Mouse (Mus musculus) Patski (cell line): ENCODE data around the gene Ugt1a6b. TPM values are rescaled to one million over a fixed set of nuclear protein-coding genes. Genes with fewer than 3 reads are reported as not detected.
"Not testable (repeated sequence)": the region's sequence is repeated elsewhere in the genome, so short reads cannot be mapped to it uniquely, and the experiment has no call there.

Source experiments
- ATAC-seq: fragments of 100-300 bp; one replicate; pipeline ENCODE4 v1.8.0; 2021
- CTCF ChIA-PET: fragments of 350-600 bp; sonication (Branson Sonifier 250); formaldehyde crosslinking; loops from one replicate; lab custom pipeline; 2022; ENCODE audit warnings: inconsistent platforms; lab: Charles Lee
- POLR2A ChIA-PET: fragments of 350-600 bp; sonication (Branson Sonifier 250); formaldehyde crosslinking; loops from one replicate; lab custom pipeline; 2022; ENCODE audit warnings: antibody characterized with exemption, inconsistent platforms; lab: Charles Lee
- DNase-seq: peaks from one replicate; pipeline ENCODE4 v3.0.0-alpha.2; 2011; ENCODE audit warnings: low read depth, low spot score
- H3K27me3 ChIP-seq: fragments of 371-371 bp; one replicate; pipeline ENCODE4 v1.5.1; 2021
- CTCF ChIP-seq: fragments of 100-300 bp; IDR thresholded peaks from one replicate; pipeline ENCODE4 v1.5.1; 2021
- in situ Hi-C: fragments of 300-500 bp; cut with MboI; formaldehyde crosslinking; loops from 3 replicates; pipeline ENCODE4 v1.11.1; 2018; ENCODE audit warnings: low pct_unique_long_range_greater_than_20kb, mixed read lengths
- polyA plus RNA-seq: library from polyadenylated mRNA; unstranded; gene quantifications from one replicate; pipeline ENCODE4 v1.2.3, GENCODE M21; 2021

Gene Ugt1a6b
- polyA plus RNA-seq, 1 experiment from 2014 or later = 4.2 TPM

DNA sequence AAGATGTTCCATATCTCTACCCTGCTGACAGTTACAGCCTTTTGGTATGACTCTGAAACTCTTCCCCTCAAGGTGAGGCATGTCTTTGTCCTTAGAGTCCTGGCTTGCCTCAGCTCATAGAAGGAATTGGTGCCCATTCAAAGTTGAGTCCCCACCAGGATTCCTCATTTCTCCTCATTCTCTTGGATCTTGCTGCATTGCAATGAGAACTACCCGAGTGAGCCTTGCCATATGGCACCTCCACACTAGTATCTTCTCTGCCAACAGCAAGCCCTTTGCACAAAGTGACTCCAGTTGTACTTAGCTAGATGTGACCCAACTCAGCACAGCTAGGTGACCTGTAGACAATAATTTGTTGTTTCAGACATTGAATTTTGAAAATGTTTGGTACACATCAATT is 120.5 kb downstream of the Ugt1a6b start:
- ATAC-seq (no peak), DNase-seq (no peak)

GRCm38 (mm10) chr1:88224029-88224776 is 121.2 kb downstream of the Ugt1a6b start:
- ATAC-seq = no peak
- ChIA-PET CTCF (interaction anchor here (1.0 kb wide), 1 partner anchor 10 kb away, joined by 3 read pairs; no protein-coding TSS in a partner anchor), POLR2A (no interaction called here)
- DNase-seq = no peak
- in situ Hi-C loops = no loop called here
- TF ChIP-seq CTCF = no peak
- no peaks in the 10 kb centered on the region for H3K27me3 ChIP-seq

More for the DNA sequence above, 120.5 kb downstream of the Ugt1a6b start:
- no peak for TF ChIP-seq CTCF
- ChIA-PET POLR2A (no interaction called here), CTCF (interaction anchor here (1.0 to 2.0 kb wide), 3 partner anchors 10 to 13 kb away, joined by 3 to 10 read pairs (median 3); no protein-coding TSS in a partner anchor)
- in situ Hi-C loops = no loop called here
- no peaks in the 10 kb centered on the region for H3K27me3 ChIP-seq

GRCm38 (mm10) chr1:88225301-88225700 is 122.2 kb downstream of the Ugt1a6b start:
- CTCF ChIA-PET = interaction anchor here (1.0 to 1.1 kb wide), 2 partner anchors 20 to 56 kb away, joined by 3 read pairs; no protein-coding TSS in a partner anchor
- DNase-seq, in situ Hi-C loops, POLR2A ChIA-PET, ATAC-seq, H3K27me3 ChIP-seq: not testable (repeated sequence)

- no peak for TF ChIP-seq CTCF
- CTCF ChIA-PET = interaction anchor here (1.0 to 1.1 kb wide), 2 partner anchors 19 to 56 kb away, joined by 3 read pairs; no protein-coding TSS in a partner anchor
- in situ Hi-C loops = no loop called here
Observed at GRCm38 (mm10) chr1:88225741-88226140, 122.7 kb downstream of the Ugt1a6b start.

DNA sequence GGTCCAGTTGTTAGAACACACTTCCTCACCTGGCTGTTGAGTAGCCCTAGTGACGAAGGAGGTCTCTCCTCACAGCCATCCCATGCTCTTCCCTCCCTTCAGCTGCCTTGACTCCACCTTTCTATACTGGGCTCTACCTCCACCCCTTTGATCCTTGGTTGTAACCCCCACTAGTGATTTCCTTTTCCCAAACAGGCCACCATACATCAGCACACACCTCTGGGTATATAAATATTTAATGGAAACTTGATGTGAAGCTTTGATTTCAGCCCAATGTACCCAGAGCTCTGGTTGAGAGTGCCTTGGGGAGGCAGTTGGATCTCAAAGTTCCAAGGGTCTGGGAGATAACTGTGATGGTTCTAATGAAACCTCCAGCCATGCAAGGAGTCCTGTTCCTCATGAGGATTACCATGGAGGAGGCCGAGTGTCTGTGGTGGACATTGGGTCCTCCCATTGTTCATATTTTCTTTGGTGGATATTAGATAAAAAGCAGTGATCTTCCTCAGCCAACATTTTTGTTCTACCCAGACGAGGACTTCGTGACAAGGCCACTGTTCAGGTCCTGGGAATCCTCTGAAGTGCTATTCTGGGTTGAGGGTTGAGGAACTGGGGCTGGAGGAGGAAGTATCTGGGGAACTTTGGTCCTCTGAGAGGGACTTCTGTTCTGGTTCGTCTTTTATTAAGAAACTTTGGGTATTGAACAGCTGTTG is 123.8 kb downstream of the Ugt1a6b start, which contains the start of gene Mroh2a:
Gene Mroh2a, plus strand, starts transcription at position 317 of the 710 bp plus-strand sequence.
- ChIA-PET CTCF (interaction anchor here (1.1 kb wide), 1 partner anchor 18 kb away, joined by 3 read pairs; no protein-coding TSS in a partner anchor), POLR2A (no interaction called here)
- in situ Hi-C loops = no loop called here
- ATAC-seq (no peak), DNase-seq (no peak)
- TF ChIP-seq CTCF = no peak
- H3K27me3 ChIP-seq = no peaks in the 10 kb centered on the region

More at GRCm38 (mm10) chr1:88225741-88226140, 122.7 kb downstream of the Ugt1a6b start:
- H3K27me3 ChIP-seq = no peaks in the 10 kb centered on the region
- POLR2A ChIA-PET = no interaction called here
- no peak for ATAC-seq
- no peak for DNase-seq

DNA sequence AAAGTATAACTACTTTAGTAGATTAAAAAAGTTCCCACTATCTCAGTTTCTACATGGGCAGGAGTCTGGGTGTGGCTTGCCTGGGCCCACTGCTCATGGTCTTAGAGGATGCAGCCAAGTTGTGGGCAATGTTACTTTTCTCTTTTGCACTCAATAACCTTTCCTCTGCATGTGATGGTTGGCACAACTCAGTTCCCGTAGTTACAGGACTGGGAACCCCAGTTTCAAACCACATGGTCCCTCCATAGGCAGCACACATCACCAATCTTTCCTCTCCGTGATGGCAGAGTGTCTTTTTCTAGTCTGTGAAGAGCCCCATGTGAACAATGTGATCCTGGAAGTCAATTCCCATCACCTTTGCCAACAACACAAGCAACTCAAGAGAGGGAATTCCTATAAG is 124.4 kb downstream of the Ugt1a6b start:
- no peaks in the 10 kb centered on the region for H3K27me3 ChIP-seq
- CTCF ChIA-PET = no interaction called here
- POLR2A ChIA-PET = no interaction called here
- in situ Hi-C loops = no loop called here
- ATAC-seq (no peak), DNase-seq (no peak)
- TF ChIP-seq CTCF = no peak

GRCm38 (mm10) chr1:88228121-88228520 is 125.1 kb downstream of the Ugt1a6b start:
- ATAC-seq = no peak
- no peaks in the 10 kb centered on the region for H3K27me3 ChIP-seq
- TF ChIP-seq CTCF = no peak
- no peak for DNase-seq
- CTCF ChIA-PET = no interaction called here
- in situ Hi-C loops = no loop called here
- POLR2A ChIA-PET = no interaction called here

DNA sequence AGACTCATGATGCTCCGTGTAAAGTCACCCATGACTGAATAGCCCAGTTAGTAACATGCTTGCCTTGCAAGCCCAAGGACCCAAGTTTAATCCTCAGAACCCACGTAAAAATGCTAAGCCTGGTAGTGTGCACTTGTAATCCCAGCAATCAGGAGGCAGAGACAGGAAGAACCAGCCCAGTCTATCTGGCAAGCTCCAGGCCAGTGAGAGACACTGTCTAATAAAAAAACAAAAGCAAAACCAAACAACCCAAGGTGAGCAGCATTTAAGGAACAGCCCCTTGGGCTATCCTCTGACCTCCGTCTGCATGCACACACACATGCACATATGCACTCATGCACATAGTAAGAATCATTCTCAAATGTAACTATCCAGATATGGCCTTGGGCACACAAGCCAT is 126.5 kb downstream of the Ugt1a6b start:
- TF ChIP-seq CTCF = no peak
- no peak for DNase-seq
- H3K27me3 ChIP-seq = no peaks in the 10 kb centered on the region
- in situ Hi-C loops = no loop called here
- no peak for ATAC-seq
- ChIA-PET CTCF (no interaction called here), POLR2A (no interaction called here)

- ATAC-seq (no peak), DNase-seq (no peak)
- CTCF ChIA-PET = interaction anchor here (1.5 kb wide), 1 partner anchor 34 kb away, joined by 4 read pairs; no protein-coding TSS in a partner anchor
- no peak for TF ChIP-seq CTCF
- POLR2A ChIA-PET = no interaction called here
- in situ Hi-C loops = no loop called here
- H3K27me3 ChIP-seq = no peaks in the 10 kb centered on the region
Observed at GRCm38 (mm10) chr1:88229986-88230385, 126.9 kb downstream of the Ugt1a6b start.

DNA sequence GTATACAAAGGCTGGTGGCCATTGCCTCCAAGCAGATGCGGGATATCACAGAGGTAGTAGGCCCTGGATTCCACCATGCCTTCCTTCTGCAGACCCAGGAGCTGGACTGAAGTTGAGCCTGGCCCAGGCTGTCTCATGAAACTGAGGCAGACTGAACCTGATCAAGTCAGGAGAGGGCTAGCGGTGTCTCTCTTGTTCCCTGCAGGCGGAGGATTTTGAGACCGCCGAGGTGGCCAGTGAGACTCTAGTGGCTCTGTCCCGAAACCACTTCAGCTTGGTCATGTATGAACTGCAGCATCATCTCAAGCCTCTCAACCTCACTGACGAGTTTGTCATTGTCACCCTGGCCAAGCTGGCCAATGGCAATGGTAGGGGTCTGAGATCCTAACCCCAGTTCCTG is 127.4 kb downstream of the Ugt1a6b start:
- no peak for ATAC-seq
- CTCF ChIA-PET = interaction anchor here (1.1 to 1.5 kb wide), 2 partner anchors 8 to 33 kb away, joined by 3 to 4 read pairs; no protein-coding TSS in a partner anchor
- in situ Hi-C loops = no loop called here
- TF ChIP-seq CTCF = no peak
- no peak for DNase-seq
- no peaks in the 10 kb centered on the region for H3K27me3 ChIP-seq
- POLR2A ChIA-PET = no interaction called here
